Mouse (Mus musculus): Measurements from ENCODE around the gene Mmaa. TPM values are rescaled to one million over a fixed set of nuclear protein-coding genes. Genes with fewer than 3 reads are reported as not detected.

The Mmaa gene
- total RNA-seq (2021) = 10 to 100 TPM; 30.5 to 32.0 TPM
- long read RNA-seq, experiment 1, full-length matches to known transcripts = 19 of 66 reads
- long read RNA-seq, experiment 1, partial matches to known transcripts = 10 of 66 reads
- long read RNA-seq, experiment 1, other reads (novel, unspliced or antisense) = 37 of 66 reads
- long read RNA-seq, experiment 2, full-length matches to known transcripts = 6 of 42 reads
- long read RNA-seq, experiment 2, partial matches to known transcripts = 21 of 42 reads
- long read RNA-seq, experiment 2, other reads (novel, unspliced or antisense) = 15 of 42 reads

- intact Hi-C loops (cut with DNase I) = loop anchor here (2.0 to 10.0 kb wide), 8 partner anchors 48 to 1232 kb away; partner anchors contain the start of genes Lsm6, Otud4 and Smad1
- peak; percentile 99 to 100 for DNase-seq
These were observed at the start of gene Mmaa for GRCm38 (mm10) chr8:79294610-79295275. Mmaa (minus strand) TSS chr8:79294937.

DNA sequence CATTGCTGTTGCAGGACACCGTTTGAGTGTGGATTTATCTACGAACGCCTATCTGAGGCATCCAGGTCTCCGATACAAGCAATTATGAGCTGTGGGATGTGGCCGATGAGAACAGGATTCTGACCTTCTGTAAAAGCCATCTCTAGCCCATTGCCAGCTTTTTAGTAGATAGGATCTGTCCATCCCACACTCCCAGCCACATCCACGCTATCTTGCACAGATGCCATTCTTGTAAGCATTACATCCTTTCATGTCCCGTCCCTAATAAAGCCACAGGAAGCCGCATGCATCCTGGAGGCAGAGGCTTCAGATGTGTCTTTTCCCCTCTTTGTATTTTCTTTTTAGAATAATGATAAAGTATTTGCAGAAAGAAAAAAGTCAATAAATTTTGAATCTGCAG is 46.5 kb upstream of the Mmaa start:
- intact Hi-C loops (cut with DNase I) = loop anchor here (5.0 kb wide), 4 partner anchors 41 to 151 kb away; partner anchors contain the start of gene Smad1
- no peak for DNase-seq

GRCm38 (mm10) chr8:79339555-79339954 is 44.8 kb upstream of the Mmaa start:
- DNase-seq = peak in 1 of 2 experiments; percentile 69
- intact Hi-C loops (cut with DNase I) = no loop called here

- DNase-seq = no peak
- intact Hi-C loops (cut with DNase I) = no loop called here
These were observed 43.9 kb upstream of the Mmaa start for GRCm38 (mm10) chr8:79338619-79339018.

DNA sequence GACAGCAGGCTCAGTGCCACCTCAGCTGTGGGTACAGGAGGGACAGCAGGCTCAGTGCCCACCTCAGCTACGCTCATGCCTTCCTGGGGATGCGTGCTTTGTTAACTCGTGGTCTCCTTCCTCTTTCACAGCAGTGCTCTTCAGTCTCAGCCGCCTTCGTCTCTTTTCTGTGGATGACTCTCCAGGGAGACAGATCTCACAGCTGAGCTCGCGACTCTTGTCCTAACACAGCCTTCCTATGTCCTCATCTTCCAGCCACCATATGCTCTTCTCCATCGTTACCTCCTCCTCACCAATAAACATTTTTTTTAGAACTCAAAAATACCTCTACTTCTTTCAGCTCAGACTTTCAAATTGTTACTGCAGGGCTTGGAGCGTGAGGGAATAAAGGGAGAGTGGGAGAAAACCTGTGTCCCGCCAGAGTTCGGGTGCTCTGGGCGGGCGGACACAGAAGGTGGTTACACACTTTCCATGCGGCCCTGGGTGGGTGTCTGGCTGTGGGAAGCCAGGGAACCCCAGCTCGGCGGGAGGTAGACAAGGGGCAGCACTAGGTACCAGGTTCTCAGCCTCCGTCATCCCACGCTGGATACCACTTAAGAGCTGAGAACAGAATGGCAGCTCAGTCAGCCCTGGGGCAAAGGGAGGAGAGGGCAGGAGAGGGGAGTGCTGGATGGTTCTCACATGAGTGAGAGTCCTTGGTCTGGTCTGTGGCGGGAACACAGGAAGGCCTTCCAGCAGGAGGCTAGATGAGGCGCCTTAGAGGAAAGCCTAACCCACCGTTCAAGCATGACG is 37.6 kb upstream of the Mmaa start:
- no peak for DNase-seq
- intact Hi-C loops (cut with DNase I) = no loop called here

DNA sequence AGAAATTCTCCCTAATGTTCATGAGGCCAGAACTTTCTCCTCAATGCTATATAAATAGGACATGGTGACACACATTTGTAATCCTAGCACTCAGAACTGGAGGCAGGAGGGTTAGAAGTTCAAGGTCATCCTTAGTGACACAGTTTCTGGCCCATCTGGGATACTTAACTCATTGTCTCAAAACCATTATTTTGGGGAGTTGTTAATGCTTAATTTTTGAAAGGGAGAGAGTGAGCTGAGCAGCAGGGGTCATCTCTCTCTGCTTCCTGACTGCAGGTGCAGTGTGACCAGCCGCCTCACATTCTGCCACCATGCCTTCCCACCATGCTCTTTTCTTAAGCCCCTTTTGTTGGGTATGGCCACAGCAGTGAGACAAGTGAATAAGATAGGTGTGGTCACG is 36.8 kb upstream of the Mmaa start:
- no peak for DNase-seq
- intact Hi-C loops (cut with DNase I) = no loop called here

DNA sequence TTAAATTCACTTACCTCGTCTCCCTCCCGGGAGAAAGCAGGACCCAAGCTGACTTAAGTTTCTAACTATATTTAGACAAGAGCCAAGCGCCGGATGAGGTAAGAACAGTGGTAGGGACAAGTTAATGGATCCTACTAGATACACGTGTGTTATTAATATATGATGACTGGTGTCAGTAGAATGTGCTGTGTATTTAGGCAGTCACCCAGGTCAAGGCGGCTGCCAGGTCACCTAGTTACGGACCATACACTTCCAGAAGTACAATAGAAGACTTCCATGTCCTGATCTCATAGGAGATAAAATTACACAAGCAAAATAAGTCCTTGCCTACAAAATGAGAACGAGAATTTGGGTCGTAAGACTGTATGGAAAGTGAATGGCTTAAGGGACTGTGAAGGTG is 36.3 kb upstream of the Mmaa start:
- DNase-seq = no peak
- intact Hi-C loops (cut with DNase I) = no loop called here

- intact Hi-C loops (cut with DNase I) = no loop called here
- no peak for DNase-seq
These were observed 35.0 kb upstream of the Mmaa start for GRCm38 (mm10) chr8:79329735-79330134.

DNA sequence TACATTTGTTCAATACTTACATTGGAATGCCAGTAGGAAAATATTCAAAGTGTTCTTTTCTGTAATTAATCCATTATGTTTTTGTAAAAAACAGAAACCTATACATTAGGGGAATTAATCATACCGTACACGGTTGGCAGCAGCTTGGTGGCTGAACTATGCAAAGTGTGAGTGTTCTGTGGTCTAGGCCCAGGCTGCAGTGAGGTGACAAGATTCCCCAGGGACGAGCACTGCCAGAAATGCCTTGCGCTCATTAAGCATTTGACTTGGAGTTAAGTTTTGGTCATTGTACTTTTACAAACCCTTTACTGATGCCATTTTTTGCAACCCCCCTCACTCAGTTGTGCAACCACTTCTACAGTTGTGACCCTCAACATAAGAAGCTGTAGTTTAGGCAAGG is 34.4 kb upstream of the Mmaa start:
- intact Hi-C loops (cut with DNase I) = no loop called here
- no peak for DNase-seq

DNA sequence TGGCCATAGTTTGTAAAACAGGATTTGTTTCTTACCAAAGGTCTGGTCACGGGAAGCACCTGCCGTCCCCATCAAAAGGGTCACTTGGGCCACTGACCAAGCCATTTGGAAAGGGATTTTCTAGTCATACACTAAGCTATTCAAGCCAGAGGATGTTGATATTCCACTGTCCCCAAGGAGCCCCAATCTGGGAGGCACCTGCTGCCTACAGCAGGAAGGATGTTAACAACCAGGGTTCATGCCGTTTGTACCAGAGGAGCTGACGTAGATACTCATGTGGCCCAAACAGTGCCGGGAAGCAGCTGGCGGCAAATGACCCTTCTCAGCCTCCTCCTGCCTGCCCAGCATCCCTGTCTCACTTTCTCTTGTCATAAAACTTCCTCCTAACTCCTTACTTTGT is 30.8 kb upstream of the Mmaa start:
- no peak for DNase-seq
- intact Hi-C loops (cut with DNase I) = no loop called here

- intact Hi-C loops (cut with DNase I) = no loop called here
- DNase-seq = no peak
These were observed 30.2 kb upstream of the Mmaa start for GRCm38 (mm10) chr8:79324928-79325327.

GRCm38 (mm10) chr8:79324036-79324435 is 29.3 kb upstream of the Mmaa start:
- DNase-seq = no peak
- intact Hi-C loops (cut with DNase I) = no loop called here

- intact Hi-C loops (cut with DNase I) = no loop called here
These were observed 28.4 kb upstream of the Mmaa start for GRCm38 (mm10) chr8:79323121-79323520.

DNA sequence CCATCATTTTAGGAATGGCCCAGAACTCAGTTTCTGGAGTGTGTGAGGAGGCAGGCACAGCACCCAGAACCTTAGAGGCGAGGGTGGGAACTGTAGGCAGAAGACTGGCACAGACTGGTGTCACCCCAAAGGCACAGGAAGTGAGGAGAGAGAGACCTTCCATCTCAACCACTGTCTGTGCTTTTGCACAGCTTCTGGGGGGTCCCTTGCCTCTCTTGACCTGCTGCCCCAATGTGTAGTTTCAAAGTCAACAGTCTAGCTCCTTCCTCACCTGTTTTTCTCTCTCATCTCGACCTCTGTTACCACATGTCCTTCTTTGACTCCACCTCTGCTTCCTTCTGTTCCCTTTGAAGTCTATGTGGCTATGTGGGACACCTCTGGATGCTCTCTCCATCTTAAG is 16.1 kb upstream of the Mmaa start:
- intact Hi-C loops (cut with DNase I) = no loop called here
- DNase-seq = no peak

More at GRCm38 (mm10) chr8:79323121-79323520, 28.4 kb upstream of the Mmaa start:
- no peak for DNase-seq

DNA sequence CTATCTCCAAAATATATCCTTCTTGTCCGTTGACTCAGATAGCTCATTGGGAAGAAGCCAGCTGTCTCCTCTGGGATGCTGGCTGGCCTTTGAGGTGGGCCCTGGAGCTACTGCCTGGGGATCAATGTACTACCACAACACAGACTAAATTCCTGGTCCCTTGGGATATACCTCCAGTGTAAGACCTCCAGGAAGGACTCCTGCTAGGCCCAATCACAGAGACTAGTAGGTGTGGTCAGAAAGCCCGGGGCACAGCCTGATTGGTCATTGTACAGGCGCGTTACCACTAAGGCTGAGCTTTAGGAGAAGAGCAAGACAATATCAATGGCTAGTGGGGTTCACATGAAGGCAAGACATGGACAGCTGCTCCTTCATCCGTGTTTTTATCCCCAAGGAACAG is 11.2 kb upstream of the Mmaa start:
- no peak for DNase-seq
- intact Hi-C loops (cut with DNase I) = no loop called here

- no peak for DNase-seq
- intact Hi-C loops (cut with DNase I) = no loop called here
These were observed 6.8 kb upstream of the Mmaa start for GRCm38 (mm10) chr8:79301548-79301947.

- DNase-seq = peak; percentile 38 to 47
- intact Hi-C loops (cut with DNase I) = loop anchor here (2.0 to 10.0 kb wide), 3 partner anchors 43 to 1055 kb away; no protein-coding TSS in a partner anchor
These were observed 5.0 kb upstream of the Mmaa start for GRCm38 (mm10) chr8:79299704-79300103.

DNA sequence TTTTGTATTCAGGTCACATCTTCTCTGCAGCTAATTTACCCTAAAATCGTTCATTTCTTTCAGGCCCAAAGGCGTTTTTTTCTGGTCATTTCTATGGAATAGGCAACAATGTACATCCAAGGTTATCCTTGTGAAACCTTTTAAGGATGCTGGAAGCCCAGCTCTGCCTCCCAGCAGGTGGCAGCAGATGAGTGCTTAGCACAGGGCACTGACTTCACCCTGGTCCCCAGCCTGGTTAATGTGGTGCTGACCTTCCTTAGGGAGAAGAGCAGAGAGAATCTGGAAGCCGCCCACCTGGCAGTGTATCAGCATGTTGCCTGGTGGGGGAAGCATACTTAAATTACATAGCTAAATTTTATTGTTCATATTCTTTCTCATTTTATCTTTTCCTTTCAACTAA is 3.0 kb upstream of the Mmaa start:
- peak; percentile 76 to 85 for DNase-seq
- intact Hi-C loops (cut with DNase I) = loop anchor here (2.0 to 10.0 kb wide), 4 partner anchors 45 to 1053 kb away; no protein-coding TSS in a partner anchor

- intact Hi-C loops (cut with DNase I) = loop anchor here (1.0 to 10.0 kb wide), 6 partner anchors 47 to 1051 kb away; partner anchors contain the start of genes Otud4 and Smad1
- DNase-seq = no peak
These were observed 754 bp upstream of the Mmaa start for GRCm38 (mm10) chr8:79295276-79296105.

DNA sequence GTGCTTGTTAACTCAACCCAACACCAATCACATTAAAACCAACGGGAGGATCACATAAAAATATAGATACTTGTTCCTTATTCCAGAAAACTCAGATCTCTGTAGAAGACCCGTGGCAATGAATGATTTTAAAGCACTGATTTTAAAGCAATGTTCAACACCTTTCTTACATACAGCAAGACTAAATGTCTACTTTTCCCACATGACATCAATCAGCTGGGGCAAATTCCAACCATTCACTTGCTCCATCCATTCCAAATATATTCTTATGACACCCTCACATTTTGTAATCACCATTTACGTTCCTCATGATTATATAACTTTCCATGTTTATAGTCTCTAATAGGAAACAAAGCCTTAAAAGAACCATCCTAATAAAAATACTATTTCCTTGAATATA is 896 bp downstream of the Mmaa start:
- intact Hi-C loops (cut with DNase I) = loop anchor here (2.0 to 10.0 kb wide), 8 partner anchors 82 to 1232 kb away; partner anchors contain the start of genes Lsm6, Otud4, Smad1 and Zfp827

More for the DNA sequence above, 896 bp downstream of the Mmaa start:
- DNase-seq = no peak

Data from heart, postnatal 14 days (tissue).